1 mouse cellular context compared by ENCODE assay signal in the genomic region with DNA sequence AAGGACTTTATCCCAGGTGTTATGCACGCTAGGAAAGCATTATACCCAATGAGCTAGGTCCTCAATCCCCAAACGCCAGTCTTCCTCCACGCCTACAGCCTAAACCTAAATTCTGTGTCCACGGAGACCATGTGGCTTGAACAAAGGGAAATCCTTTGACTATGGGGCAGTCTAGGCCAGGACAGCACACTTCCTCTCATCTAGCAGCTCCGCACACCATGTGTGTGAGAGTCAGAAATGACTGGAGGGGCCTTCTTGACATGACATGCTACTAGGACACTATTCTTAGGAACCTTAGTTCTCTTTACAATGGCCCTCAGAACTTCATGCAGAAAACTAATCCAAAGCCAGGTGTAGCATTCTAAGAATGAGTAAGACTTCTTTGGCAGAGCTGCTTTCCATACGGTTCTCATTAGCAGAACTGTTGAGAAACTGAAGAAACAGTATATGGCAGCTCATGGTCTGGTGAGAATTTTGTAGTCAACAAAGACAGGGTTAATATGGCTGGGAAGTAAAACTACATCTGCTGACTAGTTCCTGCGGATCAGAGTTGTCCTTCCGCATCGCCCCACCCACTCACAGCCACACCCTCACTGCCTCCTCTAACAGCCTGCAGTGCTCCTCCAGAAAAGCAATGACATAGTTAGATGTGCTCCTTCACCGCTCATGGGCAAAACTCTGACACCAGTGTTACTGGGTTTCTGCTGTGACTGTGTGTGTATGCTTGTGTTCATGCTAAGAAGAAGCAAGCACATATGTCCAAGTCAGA.
A peak's percentile ranks its signal among the peaks of the same experiment; 100 is the strongest.
TF ChIP-seq lines count a peak whose summit lies in the region.

No protein-coding gene starts in this region.

TF ChIP-seq in CH12.LX, 34 proteins besides CTCF, POLR2A, EP300 and RAD21 (continued from another document):
- TF ChIP-seq SIN3A (IDR thresholded peaks at IDR 0.05; ENCODE audit: low read length), result no peak
- no peak for TF ChIP-seq POLR2AphosphoS2 (IDR thresholded peaks at IDR 0.05; ENCODE audit: low read depth, low read length)
- TF ChIP-seq HCFC1 (IDR thresholded peaks at IDR 0.05; ENCODE audit: low read depth, low read length), result no peak
- TF ChIP-seq CHD1 (IDR thresholded peaks at IDR 0.05; ENCODE audit: low read depth, low read length), result no peak
- no peak for TF ChIP-seq SMC3 (IDR thresholded peaks at IDR 0.05; ENCODE audit: low read depth, low read length)
- TF ChIP-seq KAT2A (IDR thresholded peaks at IDR 0.05; ENCODE audit: insufficient replicate concordance, low read length), result no peak
- no peak for TF ChIP-seq ELF1 (IDR thresholded peaks at IDR 0.05; ENCODE audit: low read depth, low read length)
- peak; percentile 71; the same call in 1 of the 2 replicates for TF ChIP-seq MXI1 (IDR thresholded peaks at IDR 0.05; ENCODE audit: low read depth, low read length)
- TF ChIP-seq USF1 (IDR thresholded peaks at IDR 0.05; ENCODE audit: low read depth, low read length), result no peak
